Mouse (Mus musculus): ENCODE data around the gene Bag1.

DNA sequence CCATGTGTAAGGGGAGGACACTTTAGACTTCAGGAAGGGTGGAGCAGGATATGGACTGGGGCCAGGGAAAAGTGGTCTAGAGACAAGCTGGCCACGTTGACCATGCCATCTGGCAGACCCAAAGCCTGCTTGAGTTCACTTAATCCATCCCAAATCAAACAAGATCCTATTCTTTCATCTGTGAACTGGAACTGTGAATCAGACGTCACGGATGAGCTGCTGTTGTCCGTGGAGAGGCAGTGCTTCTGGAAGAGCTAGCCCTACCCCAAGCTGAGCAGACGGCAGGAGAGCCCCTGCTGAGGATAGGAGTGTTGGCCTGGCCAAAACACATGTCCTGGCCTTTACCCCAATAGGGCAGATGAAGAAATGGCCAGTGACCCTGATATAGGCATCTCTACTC lies 32.1 kb downstream of the Bag1 start:
- TF ChIP-seq JUND (IDR thresholded peaks at IDR 0.05; ENCODE audit: low read depth, low read length) (no peak), EP300 (IDR thresholded peaks at IDR 0.05; ENCODE audit: low read depth in 1 of 2, low read length in 2 of 2) (no peak), GABPA (IDR thresholded peaks at IDR 0.05; ENCODE audit: low read depth, low read length) (no peak), E2F4 (IDR thresholded peaks at IDR 0.05; ENCODE audit: borderline replicate concordance, low read depth, low read length) (no peak), MAX (IDR thresholded peaks at IDR 0.05; ENCODE audit: low read length) (no peak), POLR2A (IDR thresholded peaks at IDR 0.05; ENCODE audit: control insufficient read depth in 1 of 2, insufficient read depth in 1 of 2, low read depth in 1 of 2, low read length in 2 of 2, poor library complexity in 1 of 2) (no peak), CTCF (IDR thresholded peaks at IDR 0.05 in 2 of 3, conservative IDR thresholded peaks at IDR 0.05 in 1 of 3; ENCODE audit: control insufficient read depth in 1 of 3, insufficient read depth in 1 of 3, low read depth in 2 of 3, low read length in 3 of 3, poor library complexity in 1 of 3, severe bottlenecking in 1 of 3) (no peak), POLR2AphosphoS5 (IDR thresholded peaks at IDR 0.05; ENCODE audit: borderline replicate concordance, low read depth, low read length) (no peak), USF2 (IDR thresholded peaks at IDR 0.05; ENCODE audit: borderline replicate concordance in 1 of 2, insufficient read depth in 1 of 2, low read depth in 1 of 2, low read length in 2 of 2) (no peak), HCFC1 (IDR thresholded peaks at IDR 0.05; ENCODE audit: low read depth, low read length) (no peak), ZNF384 (IDR thresholded peaks at IDR 0.05; ENCODE audit: low read depth, low read length) (no peak), MYC (IDR thresholded peaks at IDR 0.05; ENCODE audit: low read depth, low read length) (no peak), RCOR1 (IDR thresholded peaks at IDR 0.05; ENCODE audit: low read depth, low read length) (no peak), ELF1 (IDR thresholded peaks at IDR 0.05; ENCODE audit: low read depth, low read length) (no peak)

Measured in MEL (cell line).